Mouse (Mus musculus) midbrain, embryonic 10.5 days (tissue): ENCODE results near the gene Rufy3. TPM values are rescaled to one million over a fixed set of nuclear protein-coding genes. Genes with fewer than 3 reads are reported as not detected.

Source experiments
- polyA plus RNA-seq: library from polyadenylated mRNA; unstranded; fragments of >200 nt; fragmentation: Nextera tagmentation; extraction: Ambion mirVana; gene quantifications from 2 replicates; pipeline ENCODE4 v1.2.1, GENCODE M21; 2016

Gene Rufy3
- polyA plus RNA-seq, 1 experiment from 2014 or later, result 46.8 TPM

Other genes with a start within 250 kb of the Rufy3 start
- gene Prol1, start 247.7 kb upstream of the Rufy3 start, polyA plus RNA-seq, result not detected in 2 replicates
- not detected in 2 replicates for gene Amtn, start 188.9 kb upstream of the Rufy3 start, polyA plus RNA-seq
- 0.07 TPM in 1 of 2 replicates, not detected in the other for gene Ambn, start 109.0 kb upstream of the Rufy3 start, polyA plus RNA-seq
- gene Enam, start 77.1 kb upstream of the Rufy3 start, polyA plus RNA-seq, result not detected in 2 replicates
- gene Jchain, start 37.1 kb upstream of the Rufy3 start, polyA plus RNA-seq, result 0.11 and 0.37 TPM in 2 replicates
- gene Utp3, start 10.6 kb upstream of the Rufy3 start, polyA plus RNA-seq, result 72.4 and 78.3 TPM in 2 replicates
- 79.7 and 81.7 TPM in 2 replicates for gene Grsf1, start 111.1 kb downstream of the Rufy3 start, polyA plus RNA-seq
- 10.8 and 13.2 TPM in 2 replicates for gene Mob1b, start 155.8 kb downstream of the Rufy3 start, polyA plus RNA-seq
- 118 and 119 TPM in 2 replicates for gene Dck, start 200.0 kb downstream of the Rufy3 start, polyA plus RNA-seq